Mouse (Mus musculus) erythroblast, adult 5-6 weeks (primary cell): ENCODE data around the gene Cenpb. TPM values are rescaled to one million over a fixed set of nuclear protein-coding genes. Genes with fewer than 3 reads are reported as not detected.

Experiments used
- total RNA-seq, 2 experiments: library from RNA; stranded (forward) in 1 of 2; stranded (reverse) in 1 of 2; fragments of 150-400 nt in 1 of 2; fragments of 200-764, 138-1000 nt in 1 of 2; gene quantifications; 2 replicates each; pipeline versions ENCODE4 v1.2.3 to v1.2.4; 2015 to 2017; ENCODE audit warnings: low replicate concordance in 2 of 2

Cenpb gene
- total RNA-seq, 2 experiments from 2014 or later, result 0.96 to 6.4 TPM

Other genes starting within 250 kb of the Cenpb start
- gene Gfra4, start 137.0 kb downstream of the Cenpb start, total RNA-seq (2015; ENCODE audit: low replicate concordance), result 2.1 TPM in 1 of 2 replicates, not detected in the other
- gene Gfra4, start 137.0 kb downstream of the Cenpb start, total RNA-seq (2017; ENCODE audit: low replicate concordance), result not detected in 2 replicates
- 0.38 and 1.9 TPM in 2 replicates for gene Adam33, start 116.3 kb downstream of the Cenpb start, total RNA-seq (2015; ENCODE audit: low replicate concordance)
- 4.9 and 12.1 TPM in 2 replicates for gene Adam33, start 116.3 kb downstream of the Cenpb start, total RNA-seq (2017; ENCODE audit: low replicate concordance)
- 3.3 and 4.8 TPM in 2 replicates for gene Siglec1, start 93.3 kb downstream of the Cenpb start, total RNA-seq (2015; ENCODE audit: low replicate concordance)
- gene Siglec1, start 93.3 kb downstream of the Cenpb start, total RNA-seq (2017; ENCODE audit: low replicate concordance), result 1.4 and 1.5 TPM in 2 replicates
- not detected in 2 replicates for gene Hspa12b, start 52.8 kb downstream of the Cenpb start, total RNA-seq (2015; ENCODE audit: low replicate concordance)
- gene Hspa12b, start 52.8 kb downstream of the Cenpb start, total RNA-seq (2017; ENCODE audit: low replicate concordance), result 0.14 TPM in 1 of 2 replicates, not detected in the other
- gene Gm11037, start 46.6 kb downstream of the Cenpb start, total RNA-seq (2015; ENCODE audit: low replicate concordance), result not detected in 2 replicates
- not detected in 2 replicates for gene Gm11037, start 46.6 kb downstream of the Cenpb start, total RNA-seq (2017; ENCODE audit: low replicate concordance)
- gene 1700037H04Rik, start 20.0 kb downstream of the Cenpb start, total RNA-seq (2015; ENCODE audit: low replicate concordance), result 77.1 and 92.0 TPM in 2 replicates
- gene 1700037H04Rik, start 20.0 kb downstream of the Cenpb start, total RNA-seq (2017; ENCODE audit: low replicate concordance), result 33.9 and 49.3 TPM in 2 replicates
- gene Cdc25b, start 6.9 kb upstream of the Cenpb start, total RNA-seq (2015; ENCODE audit: low replicate concordance), result 160 and 210 TPM in 2 replicates
- gene Cdc25b, start 6.9 kb upstream of the Cenpb start, total RNA-seq (2017; ENCODE audit: low replicate concordance), result 363 and 459 TPM in 2 replicates
- 0.63 TPM in 1 of 2 replicates, not detected in the other for gene Spef1, start 7.2 kb upstream of the Cenpb start, total RNA-seq (2015; ENCODE audit: low replicate concordance)
- 3.1 and 4.2 TPM in 2 replicates for gene Spef1, start 7.2 kb upstream of the Cenpb start, total RNA-seq (2017; ENCODE audit: low replicate concordance)
- 18.2 and 36.5 TPM in 2 replicates for gene Ap5s1, start 27.0 kb upstream of the Cenpb start, total RNA-seq (2015; ENCODE audit: low replicate concordance)
- gene Ap5s1, start 27.0 kb upstream of the Cenpb start, total RNA-seq (2017; ENCODE audit: low replicate concordance), result 18.7 and 21.0 TPM in 2 replicates
- gene Mavs, start 54.0 kb upstream of the Cenpb start, total RNA-seq (2015; ENCODE audit: low replicate concordance), result 24.6 and 32.8 TPM in 2 replicates
- gene Mavs, start 54.0 kb upstream of the Cenpb start, total RNA-seq (2017; ENCODE audit: low replicate concordance), result 20.9 and 22.6 TPM in 2 replicates
- gene Pank2, start 82.4 kb upstream of the Cenpb start, total RNA-seq (2015; ENCODE audit: low replicate concordance), result 16.3 and 29.0 TPM in 2 replicates
- 14.0 and 26.5 TPM in 2 replicates for gene Pank2, start 82.4 kb upstream of the Cenpb start, total RNA-seq (2017; ENCODE audit: low replicate concordance)
- gene Rnf24, start 172.8 kb upstream of the Cenpb start, total RNA-seq (2015; ENCODE audit: low replicate concordance), result 0.84 and 3.5 TPM in 2 replicates
- 0.42 and 0.43 TPM in 2 replicates for gene Rnf24, start 172.8 kb upstream of the Cenpb start, total RNA-seq (2017; ENCODE audit: low replicate concordance)